Mouse (Mus musculus) thymus, adult 2 months (tissue): Measurements from ENCODE around the gene Gtpbp4.

Experiments
- CTCF ChIP-seq: fragments of 200-500 bp; IDR thresholded peaks from 2 replicates; pipeline ENCODE4 v1.5.1; 2012; ENCODE audit warnings: mild to moderate bottlenecking, control low read depth, low read length, moderate library complexity, borderline replicate concordance; ENCODE audit not compliant: control insufficient read depth, poor library complexity, insufficient read depth; ENCODE audit errors: extremely low read depth
- POLR2A ChIP-seq: fragments of 200-500 bp; IDR thresholded peaks from 2 replicates; pipeline ENCODE4 v1.6.1; 2012; ENCODE audit warnings: mild to moderate bottlenecking, low read length, control low read depth, moderate library complexity; ENCODE audit not compliant: control insufficient read depth, poor library complexity, insufficient read depth; ENCODE audit errors: extremely low read depth

DNA sequence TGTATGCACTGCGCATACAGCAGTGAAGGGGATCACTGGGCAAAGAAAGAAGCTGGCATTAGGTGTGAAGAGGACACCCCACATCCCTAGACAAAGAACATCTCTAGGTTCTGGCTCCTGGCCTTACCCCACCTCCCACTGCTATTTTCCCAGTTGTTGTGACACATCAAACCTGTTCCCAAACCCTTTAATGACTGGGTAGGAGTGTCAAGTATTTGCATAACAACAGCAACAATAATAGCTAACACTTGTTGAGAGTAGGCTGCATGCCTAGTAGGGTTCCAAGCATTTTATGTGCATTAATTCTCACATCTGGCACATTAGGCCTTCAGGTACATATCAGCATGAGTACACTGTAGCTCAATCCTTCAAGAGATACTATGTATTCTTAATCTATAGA lies 17.6 kb upstream of the Gtpbp4 start:
- no peak for TF ChIP-seq CTCF
- no peak for TF ChIP-seq POLR2A
